Mouse (Mus musculus) T-helper 2 cell (primary cell): ENCODE results near the gene Xrn2.

Experiments used
- in situ Hi-C: fragments of 300-600 bp; cut with MboI, MseI; formaldehyde crosslinking; loops from one replicate; pipeline ENCODE4 v1.15.1; 2025; ENCODE audit warnings: high pct_unique_total_duplicates

Gene Xrn2

DNA sequence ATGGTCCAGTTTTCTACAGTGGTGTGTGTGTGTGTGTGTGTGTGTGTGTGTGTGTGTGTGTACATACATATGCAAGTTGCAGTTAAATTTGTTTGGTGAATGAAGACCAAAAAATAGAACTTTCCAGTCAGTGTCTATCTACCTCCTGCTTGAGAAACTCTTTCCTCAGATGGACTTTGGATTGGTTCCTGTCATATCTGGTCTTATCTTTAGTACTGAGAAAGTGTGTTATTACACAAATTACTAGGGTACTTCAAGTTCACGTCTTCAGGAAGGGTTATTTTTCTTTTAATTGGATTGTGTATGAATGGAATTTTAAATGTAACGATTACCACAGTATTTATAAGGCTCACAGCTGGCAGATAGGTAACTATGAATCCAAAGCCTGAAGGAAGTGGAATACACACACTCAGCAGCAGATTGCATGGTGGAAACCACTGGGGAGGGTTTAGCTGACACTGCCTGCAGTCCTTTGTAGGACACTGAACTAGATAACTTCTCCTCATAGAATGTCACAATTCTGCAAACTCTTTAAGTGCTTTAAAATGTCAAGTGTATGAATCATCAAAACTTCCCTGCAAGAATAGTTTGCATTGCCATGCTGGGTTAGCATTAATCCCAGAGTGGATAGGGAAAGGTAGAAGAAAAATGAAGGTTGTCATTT, 40.6 kb downstream of the Xrn2 start:
- in situ Hi-C loops: no loop called here

DNA sequence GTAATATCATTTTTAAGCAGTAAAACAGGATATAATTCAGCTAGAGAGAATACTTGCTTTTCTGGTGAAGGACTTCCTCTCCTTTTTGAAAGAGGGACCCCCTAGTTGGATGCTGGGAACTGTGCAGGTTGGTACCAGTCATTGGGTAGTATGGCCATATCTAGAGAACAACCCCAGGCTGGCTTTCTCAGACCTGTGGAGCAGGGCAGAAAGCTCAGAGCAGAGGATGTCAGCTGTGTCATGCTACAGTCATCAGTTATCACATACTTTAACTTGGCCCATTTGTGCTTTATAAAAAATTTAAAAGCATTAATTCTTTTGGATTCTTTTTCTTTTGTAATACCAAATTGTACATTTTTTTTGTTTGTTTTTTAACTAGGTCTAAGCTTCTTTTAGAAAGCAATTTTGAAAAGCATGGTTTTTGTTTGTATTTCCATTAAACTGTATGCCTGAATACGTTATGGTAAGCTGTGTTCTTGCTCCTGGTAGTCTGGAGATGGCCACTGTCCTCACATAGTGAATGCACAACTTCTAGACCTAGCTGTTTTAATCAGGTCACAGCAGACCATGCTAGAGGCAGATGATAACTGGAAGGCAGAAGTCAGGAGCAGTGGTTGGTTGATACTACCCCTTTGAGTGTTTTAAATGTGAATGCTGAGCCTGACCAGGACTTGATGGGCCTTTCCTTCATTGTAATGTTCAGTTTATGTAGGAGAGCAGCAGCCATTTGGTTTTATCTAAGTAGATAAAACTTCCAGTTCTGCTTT, 54.9 kb downstream of the Xrn2 start:
- in situ Hi-C loops: no loop called here

DNA sequence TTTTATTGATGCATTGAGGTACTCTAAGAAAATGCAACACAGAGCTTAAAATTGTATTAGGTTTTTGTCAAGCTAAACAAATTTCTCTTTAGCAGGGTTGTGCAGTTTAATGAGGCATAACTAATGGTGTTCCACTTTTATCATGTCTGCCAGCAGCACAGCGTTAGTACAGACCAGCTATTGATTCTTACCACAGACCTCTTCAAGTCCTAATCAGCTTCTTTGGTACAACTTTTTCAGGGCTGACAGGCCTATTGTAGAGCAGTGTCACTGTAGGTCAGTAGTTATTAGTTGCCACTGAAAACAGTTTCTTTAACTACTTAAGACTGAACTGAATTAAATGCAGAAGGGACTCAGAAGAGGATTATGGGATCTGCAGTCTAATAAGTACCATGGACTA, 56.3 kb downstream of the Xrn2 start:
- in situ Hi-C loops: no loop called here

DNA sequence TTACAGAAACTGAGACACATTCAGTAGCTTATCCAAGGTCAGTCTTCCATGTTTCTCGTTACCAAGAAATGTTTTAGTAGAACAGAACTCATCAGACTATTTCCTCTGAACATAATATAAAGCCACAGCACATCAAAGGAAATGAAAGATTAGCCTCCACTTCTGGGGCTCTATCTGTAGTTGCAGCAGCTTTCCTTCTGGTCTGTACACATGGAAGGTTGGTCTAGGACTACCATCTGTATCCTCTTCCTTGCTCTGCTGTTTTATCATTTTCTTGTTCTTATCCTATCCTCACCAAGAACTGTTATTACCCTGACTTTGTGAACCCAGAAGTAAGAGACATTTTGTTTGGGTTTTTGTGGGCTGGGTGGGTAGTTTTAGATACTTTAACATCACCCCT, 57.5 kb downstream of the Xrn2 start:
- in situ Hi-C loops: no loop called here

DNA sequence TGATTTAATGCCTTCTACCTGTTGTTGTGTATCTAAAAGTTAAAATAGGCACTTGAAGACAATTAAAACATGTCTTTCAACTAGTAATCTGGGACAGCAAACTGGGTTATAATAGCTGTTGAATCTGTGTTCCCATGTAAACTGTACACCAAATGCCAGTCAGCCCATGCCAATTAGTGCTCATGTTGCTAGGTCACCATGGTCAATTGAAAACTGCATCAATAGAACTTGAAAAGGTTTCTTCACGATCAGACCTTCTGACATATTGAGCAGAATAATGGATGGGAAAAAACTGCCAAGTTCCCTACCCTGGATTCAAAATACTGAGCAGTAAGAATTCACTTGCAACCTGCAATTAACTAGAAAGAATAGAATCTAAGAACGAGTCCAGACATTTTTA, 61.2 kb downstream of the Xrn2 start:
- in situ Hi-C loops: no loop called here

DNA sequence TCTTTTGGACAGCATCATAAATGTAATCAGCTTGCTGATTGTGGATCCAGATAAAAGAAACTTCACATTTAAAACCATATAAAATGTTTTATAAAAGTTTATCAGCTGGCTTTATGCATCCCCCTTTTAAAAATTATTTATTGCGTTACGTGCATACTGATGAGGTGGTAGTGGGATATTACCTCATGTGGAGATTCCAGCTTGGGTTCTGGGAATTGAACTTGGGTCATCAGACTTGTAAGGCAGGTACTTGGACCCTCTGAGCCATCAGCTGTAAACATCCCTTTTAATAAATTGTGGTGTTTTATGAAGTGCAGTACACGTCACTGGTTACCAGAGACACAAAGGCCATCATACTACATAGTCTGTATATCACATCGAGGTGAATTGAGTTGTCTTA, 61.6 kb downstream of the Xrn2 start:
- in situ Hi-C loops: no loop called here

DNA sequence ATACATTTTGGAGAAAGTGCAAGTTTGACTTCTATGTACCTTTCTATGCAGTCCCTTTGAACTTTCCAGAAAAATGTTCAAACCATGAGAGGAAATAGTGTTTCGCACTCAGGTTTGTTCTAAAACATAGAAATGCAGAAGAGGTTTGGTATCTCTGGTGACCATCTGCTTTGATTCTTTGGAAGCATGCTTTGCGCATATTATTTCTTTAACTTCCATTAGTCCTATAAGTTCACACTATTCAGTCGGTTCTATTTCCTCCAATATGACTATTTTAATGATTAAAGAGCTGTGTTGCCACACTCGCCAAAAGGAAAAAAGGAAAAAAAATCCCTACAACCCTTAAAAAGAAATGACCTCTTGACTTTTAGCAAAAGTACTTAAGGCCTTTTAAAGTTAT, 69.6 kb downstream of the Xrn2 start:
- in situ Hi-C loops: loop anchor here (10.0 kb wide), 1 partner anchor 102 kb away; no protein-coding TSS in a partner anchor

DNA sequence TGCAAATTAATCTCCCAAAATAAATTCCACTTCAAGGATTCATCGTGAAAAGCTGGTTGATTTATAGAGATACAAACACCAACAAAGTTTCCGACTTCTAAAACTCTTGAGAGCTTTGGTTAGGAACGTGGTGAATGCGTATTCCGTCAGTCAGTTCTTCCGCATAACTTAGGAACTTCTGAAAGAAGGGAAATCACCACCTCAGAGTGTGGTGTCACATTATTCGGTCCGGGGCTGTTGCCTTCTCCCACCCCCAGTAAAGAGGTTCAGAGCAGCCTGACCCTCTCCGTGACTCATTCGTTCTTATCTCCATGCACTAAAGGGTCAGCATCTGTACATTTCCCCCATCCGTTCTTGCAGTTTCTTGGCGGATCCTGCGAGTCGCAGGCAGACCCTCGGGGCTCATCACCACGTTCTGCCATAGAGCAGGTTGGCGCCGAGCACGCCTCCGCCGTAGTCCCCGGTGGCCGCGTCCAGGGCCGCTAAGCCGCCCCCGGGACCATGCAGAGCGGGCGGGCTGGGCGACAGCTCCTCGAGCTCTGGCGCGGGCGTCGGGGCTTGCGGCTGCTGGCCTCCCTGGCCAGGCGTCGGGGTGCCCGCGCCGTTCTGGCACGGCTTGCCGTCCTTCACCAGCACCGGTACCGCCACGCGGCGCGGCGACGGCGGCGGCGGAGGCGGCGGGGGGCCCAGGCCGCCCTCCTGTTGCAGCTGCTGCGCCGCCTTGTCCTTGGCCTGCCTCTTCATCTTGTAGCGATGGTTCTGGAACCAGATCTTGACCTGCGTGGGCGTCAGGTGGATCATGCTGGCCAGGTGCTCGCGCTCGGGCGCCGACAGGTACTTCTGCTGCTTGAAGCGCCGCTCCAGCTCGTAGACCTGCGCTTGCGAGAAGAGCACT, 70.9 kb downstream of the Xrn2 start:
- in situ Hi-C loops: loop anchor here (10.0 kb wide), 1 partner anchor 101 kb away; no protein-coding TSS in a partner anchor

DNA sequence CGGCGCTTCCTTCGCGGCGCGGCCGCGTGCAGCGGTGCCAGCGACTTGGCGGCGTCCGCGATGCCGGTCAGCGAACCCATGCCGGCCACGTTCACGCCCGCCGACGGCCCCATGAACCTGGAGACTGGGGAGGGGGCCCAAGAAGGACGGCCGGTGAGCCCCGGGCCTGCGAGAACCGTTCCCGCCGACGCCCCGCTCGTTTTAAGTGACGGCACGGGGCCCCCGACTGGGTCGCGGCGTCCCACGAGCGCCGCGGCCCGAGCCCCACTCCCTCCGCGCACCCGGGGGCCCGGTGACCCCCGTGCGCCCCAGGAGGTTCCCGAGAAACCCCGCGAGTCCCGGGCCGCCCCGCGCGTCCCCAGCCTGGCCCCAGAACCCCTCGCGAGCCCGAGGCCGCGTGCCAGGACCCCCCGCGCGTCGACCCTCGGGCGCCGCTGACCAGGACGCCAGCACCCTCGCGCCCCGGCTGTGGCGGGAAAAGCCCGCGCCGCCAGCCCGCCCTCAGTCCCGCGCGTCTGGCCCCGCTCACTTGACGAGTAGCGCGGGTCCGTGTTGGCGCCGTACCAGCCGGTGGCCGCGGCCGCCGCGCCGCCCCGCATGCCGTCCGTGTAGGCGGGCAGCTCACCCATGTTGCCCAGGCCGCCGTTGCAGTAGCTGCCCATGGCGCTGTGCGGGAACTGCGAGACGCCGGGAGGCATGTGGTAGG, 71.7 kb downstream of the Xrn2 start:
- in situ Hi-C loops: loop anchor here (10.0 kb wide), 1 partner anchor 100 kb away; no protein-coding TSS in a partner anchor

DNA sequence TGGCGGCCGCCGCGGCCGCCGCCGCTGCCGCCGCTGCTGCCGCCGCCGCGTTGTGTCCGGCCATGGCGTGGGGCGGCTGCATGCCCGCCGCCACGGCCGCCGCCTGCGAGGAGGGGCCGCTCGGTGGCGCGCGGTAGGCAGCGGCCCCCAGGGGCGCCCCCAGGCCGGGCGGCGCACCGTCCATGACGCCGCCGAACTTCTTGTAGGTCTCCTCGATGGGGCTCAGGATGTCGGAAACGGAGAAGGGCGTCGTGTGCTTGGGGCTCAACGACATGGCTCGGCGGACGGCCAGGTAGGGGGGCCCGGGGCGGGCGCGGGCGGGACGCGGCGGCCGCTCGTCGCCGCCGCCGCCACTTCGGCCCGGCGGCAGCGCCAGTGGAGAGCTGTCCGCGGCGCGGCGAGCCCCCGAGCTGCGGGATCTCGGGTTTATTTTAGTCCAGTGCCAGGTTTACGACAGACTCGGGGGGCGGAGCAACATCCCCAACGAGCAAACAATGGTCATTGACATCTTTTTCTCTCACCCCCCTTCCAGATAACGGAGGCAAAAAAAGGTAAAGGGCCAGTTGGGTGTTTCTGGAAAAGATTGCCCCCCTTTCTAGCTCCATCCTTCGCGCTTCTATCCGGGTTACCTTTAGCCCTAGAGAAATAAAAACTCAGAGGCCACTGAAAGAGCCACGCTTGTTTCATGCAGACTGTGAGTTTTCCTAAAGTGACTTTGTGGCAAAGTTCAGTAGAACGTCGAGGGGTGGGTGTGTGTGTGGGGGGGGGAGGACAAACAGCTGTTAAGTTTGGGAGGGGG, 72.5 kb downstream of the Xrn2 start, which contains the start of gene Nkx2-4:
Gene Nkx2-4, minus strand, starts transcription at position 374 of the 799 bp plus-strand sequence.
- in situ Hi-C loops: loop anchor here (10.0 kb wide), 1 partner anchor 100 kb away; no protein-coding TSS in a partner anchor

DNA sequence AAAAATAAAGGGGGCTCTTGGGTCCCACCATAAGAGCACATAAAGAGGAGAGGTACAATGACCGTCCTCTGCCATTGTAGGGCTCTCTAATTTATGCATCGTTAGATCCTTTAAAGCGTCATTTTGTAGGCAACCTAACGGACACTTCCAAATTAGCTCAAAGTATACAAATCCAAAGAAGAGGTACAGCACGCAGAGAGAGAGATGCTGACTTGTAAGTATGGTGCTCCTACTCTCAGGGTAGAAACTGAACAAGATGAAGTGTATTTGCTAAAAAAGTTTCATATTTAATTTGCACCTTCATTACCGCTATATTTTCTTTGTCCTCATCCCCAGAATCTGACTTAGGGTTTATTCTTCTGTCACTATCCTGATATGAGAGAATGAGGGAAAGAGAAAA, 73.1 kb downstream of the Xrn2 start:
- in situ Hi-C loops: loop anchor here (10.0 kb wide), 1 partner anchor 99 kb away; no protein-coding TSS in a partner anchor

DNA sequence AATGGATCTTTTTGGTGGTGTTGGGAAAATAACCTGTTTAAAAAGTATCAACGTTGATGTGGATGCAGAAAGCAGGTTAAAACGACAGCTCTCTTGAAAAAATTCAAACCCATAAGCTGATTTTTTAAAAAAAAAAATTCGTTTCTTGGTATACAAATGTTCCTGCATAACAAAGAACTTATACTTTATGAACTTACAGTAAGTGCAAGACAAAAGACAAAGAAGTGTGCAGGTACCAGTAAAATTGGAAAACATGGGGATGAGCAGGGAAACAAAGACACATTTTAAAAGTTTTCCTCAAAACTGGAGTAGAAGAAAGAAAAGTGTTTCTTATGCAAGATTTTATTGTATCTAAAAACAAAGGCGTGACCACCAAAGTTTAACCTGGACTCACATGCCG, 73.6 kb downstream of the Xrn2 start:
- in situ Hi-C loops: loop anchor here (10.0 kb wide), 1 partner anchor 98 kb away; no protein-coding TSS in a partner anchor

DNA sequence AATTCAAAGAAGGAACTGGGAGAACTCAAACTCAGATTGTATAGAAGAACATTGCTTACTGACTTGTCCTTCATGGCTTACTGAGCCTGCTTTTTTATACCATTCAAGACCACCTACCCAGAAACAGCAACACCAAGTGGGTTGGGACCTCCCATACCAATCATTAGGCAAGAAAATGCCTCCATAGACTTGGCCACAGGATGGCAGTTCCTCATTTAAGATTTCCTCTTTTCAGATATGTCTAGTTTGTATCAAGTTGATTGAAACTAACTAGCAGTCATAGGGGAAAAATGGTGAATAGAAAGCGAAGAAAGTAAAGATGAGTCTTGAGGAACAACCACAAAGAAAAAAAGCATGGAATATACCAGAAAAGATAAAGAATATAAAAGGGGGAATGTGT, 106.9 kb downstream of the Xrn2 start:
- in situ Hi-C loops: no loop called here

DNA sequence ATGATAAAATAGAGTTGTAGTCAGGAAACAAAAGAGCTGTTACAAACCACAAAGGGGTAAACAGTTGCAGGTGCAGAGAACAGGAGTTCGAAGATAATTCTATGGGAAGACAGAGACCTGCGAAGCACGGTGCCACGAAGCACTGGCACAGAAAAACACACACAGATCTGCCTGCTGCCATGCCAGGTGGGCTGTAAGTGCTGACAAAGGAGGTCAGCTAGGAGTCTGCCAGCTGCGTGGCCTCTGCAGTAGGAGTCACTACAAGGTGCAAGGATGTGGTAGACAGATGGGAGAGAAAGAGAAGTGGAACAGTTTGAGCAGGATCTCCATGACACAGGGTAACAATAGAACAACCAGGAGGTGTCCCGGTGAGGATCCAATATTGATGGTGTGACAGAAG, 114.6 kb downstream of the Xrn2 start:
- in situ Hi-C loops: no loop called here
